Mouse (Mus musculus): ENCODE results near the gene Olfr1444. TPM values are rescaled to one million over a fixed set of nuclear protein-coding genes. Genes with fewer than 3 reads are reported as not detected.

Olfr1444 gene
- polyA plus RNA-seq (2014; fragmentation: Nextera tagmentation; extraction: Ambion mirVana), result not detected in 2 replicates

DNA sequence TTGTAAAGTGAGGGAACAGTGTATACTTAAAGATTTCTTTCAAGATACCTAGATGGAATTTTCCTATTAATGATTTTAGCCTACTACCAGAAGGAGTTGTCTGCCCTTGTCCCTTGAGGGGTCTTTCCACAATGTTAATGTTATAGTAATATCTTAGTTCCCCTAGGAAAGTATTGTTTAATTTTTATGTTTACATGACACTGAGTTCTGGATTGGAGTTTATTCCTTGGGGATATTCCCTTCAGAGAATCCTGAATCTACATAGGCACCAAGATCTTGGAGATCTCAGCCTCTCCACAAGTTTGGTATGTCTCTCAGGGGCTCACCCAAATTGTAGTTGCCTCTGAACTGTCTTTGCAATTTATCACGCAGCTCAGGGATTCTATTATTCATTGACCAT, at the start of gene Olfr1444:
Gene Olfr1444, plus strand, starts transcription at position 301 of the 400 bp plus-strand sequence.
- Histone ChIP-seq H3K27ac (replicated peaks in 1 of 2; ENCODE audit: control insufficient read depth in 1 of 2, insufficient read depth in 1 of 2, low read depth in 2 of 2, low read length in 2 of 2) (no peak within 1 kb of the TSS), H3K27me3 (ENCODE audit: control insufficient read depth, insufficient read depth, low read length) (no peaks in the 10 kb centered on the region), H3K4me2 (ENCODE audit: low read length) (no peak within 1 kb of the TSS), H3K4me3 (ENCODE audit: control insufficient read depth in 1 of 2, insufficient read depth in 1 of 2, low read depth in 1 of 2, low read length in 2 of 2) (no peak within 1 kb of the TSS), H3K9me3 (ENCODE audit: control insufficient read depth, low read length) (no peaks in the 10 kb centered on the region), H3K9ac (ENCODE audit: low read length) (no peak within 1 kb of the TSS), H3K4me1 (ENCODE audit: control insufficient read depth in 2 of 2, insufficient read depth in 2 of 2, low read length in 2 of 2) (no peaks in the 10 kb centered on the region), H3K36me3 (ENCODE audit: control insufficient read depth, insufficient read depth, low read length) (no peaks in the 10 kb centered on the region)
- ATAC-seq (ENCODE audit: insufficient number of reproducible peaks, insufficient read depth, low FRiP score, low read depth), result no peak
- WGBS, result 45% methylated on average over 1 of the region's 1 CpGs

DNA sequence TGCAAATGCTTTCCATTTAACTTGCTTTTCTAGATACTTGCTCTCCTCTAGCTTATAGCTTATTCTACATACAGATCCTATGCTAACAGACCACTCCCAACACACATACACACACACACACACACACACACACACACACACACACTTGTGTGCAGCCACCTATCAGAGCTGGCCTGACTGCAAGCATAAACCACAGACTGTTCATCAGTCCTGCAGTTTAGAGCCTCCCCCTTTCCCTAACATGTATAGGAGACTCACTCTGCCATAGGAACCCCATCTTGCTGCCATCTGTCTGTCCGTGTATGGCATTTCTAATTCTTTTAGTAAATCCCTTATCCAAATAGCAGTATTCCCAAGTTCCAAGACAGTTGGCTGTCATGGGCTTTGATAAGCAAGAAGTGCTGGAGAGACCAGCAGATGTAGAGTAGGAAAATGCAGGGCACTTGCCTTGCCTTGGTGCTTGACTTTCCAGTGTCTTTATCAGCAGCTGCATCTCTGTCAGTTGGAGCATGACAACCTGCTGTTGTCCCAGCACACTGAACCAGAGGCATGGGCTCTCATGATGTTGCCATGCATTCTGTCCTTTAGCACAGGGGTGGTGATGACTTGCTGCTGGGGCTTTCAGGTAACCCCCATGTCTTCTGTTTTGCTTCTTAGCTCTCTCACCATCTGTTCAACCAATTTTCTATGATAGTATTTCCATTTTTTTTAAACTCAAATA, 44.3 kb upstream of the Olfr1444 start:
- Histone ChIP-seq H3K36me3 (ENCODE audit: control insufficient read depth, insufficient read depth, low read length) (no peaks in the 10 kb centered on the region), H3K4me2 (ENCODE audit: low read length) (no peak overlapping the region), H3K27ac (replicated peaks in 1 of 2; ENCODE audit: control insufficient read depth in 1 of 2, insufficient read depth in 1 of 2, low read depth in 2 of 2, low read length in 2 of 2) (no peak overlapping the region), H3K27me3 (ENCODE audit: control insufficient read depth, insufficient read depth, low read length) (no peaks in the 10 kb centered on the region), H3K9ac (ENCODE audit: low read length) (no peak overlapping the region), H3K4me1 (ENCODE audit: control insufficient read depth in 2 of 2, insufficient read depth in 2 of 2, low read length in 2 of 2) (no peaks in the 10 kb centered on the region), H3K9me3 (ENCODE audit: control insufficient read depth, low read length) (no peaks in the 10 kb centered on the region), H3K4me3 (ENCODE audit: control insufficient read depth in 1 of 2, insufficient read depth in 1 of 2, low read depth in 1 of 2, low read length in 2 of 2) (no peak overlapping the region)
- 38% methylated on average over 1 of the region's 1 CpGs for WGBS
- ATAC-seq (ENCODE audit: insufficient number of reproducible peaks, insufficient read depth, low FRiP score, low read depth), result no peak

DNA sequence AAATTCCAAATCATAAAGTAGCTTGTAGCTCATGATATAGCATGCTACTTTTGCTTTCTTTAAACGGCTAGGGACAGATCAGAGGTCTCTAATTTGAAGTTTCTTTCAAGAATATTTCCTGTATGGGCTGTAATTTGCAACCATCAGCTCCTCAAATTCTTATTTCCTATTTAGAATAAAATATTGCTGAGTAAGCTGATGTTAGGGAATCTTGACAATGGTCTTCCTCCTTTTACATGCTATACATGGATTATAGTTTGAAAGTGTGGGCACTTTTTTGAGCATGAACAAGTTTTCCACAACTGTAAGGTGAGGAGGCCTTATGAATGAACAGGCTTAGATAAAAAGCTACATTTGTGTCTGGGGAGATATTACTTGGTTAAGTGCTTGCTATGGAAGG, 43.2 kb upstream of the Olfr1444 start:
- H3K27ac ChIP-seq (replicated peaks in 1 of 2; ENCODE audit: control insufficient read depth in 1 of 2, insufficient read depth in 1 of 2, low read depth in 2 of 2, low read length in 2 of 2), result no peak overlapping the region
- no peak for ATAC-seq (ENCODE audit: insufficient number of reproducible peaks, insufficient read depth, low FRiP score, low read depth)
- H3K4me1 ChIP-seq (ENCODE audit: control insufficient read depth in 2 of 2, insufficient read depth in 2 of 2, low read length in 2 of 2), result no peaks in the 10 kb centered on the region
- no peaks in the 10 kb centered on the region for H3K36me3 ChIP-seq (ENCODE audit: control insufficient read depth, insufficient read depth, low read length)
- H3K9me3 ChIP-seq (ENCODE audit: control insufficient read depth, low read length), result no peaks in the 10 kb centered on the region
- no peak overlapping the region for H3K4me2 ChIP-seq (ENCODE audit: low read length)
- H3K4me3 ChIP-seq (ENCODE audit: control insufficient read depth in 1 of 2, insufficient read depth in 1 of 2, low read depth in 1 of 2, low read length in 2 of 2), result no peak overlapping the region
- H3K27me3 ChIP-seq (ENCODE audit: control insufficient read depth, insufficient read depth, low read length), result no peaks in the 10 kb centered on the region
- 58% methylated on average over 1 of the region's 1 CpGs for WGBS
- H3K9ac ChIP-seq (ENCODE audit: low read length), result no peak overlapping the region

DNA sequence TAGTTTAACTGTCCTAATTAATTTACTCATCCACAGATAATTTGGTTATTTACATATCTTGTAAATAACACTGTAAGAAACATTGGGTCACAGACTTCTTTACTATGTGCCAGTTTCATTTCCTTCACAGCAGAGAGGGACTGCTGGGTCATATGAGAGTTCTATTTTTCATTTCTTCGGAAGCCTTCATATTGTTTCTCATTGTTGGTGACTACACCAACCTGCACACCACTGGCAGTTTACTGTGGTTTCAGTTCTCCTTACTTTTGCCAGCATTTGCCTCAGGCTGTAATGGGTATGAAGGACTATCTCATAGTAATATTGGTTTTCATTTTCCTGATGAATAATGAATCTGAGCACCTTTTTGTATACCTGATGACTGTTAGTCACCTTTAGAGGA, 38.6 kb upstream of the Olfr1444 start:
- Histone ChIP-seq H3K9me3 (ENCODE audit: control insufficient read depth, low read length) (no peaks in the 10 kb centered on the region), H3K27ac (replicated peaks in 1 of 2; ENCODE audit: control insufficient read depth in 1 of 2, insufficient read depth in 1 of 2, low read depth in 2 of 2, low read length in 2 of 2) (no peak overlapping the region), H3K4me3 (ENCODE audit: control insufficient read depth in 1 of 2, insufficient read depth in 1 of 2, low read depth in 1 of 2, low read length in 2 of 2) (no peak overlapping the region), H3K9ac (ENCODE audit: low read length) (no peak overlapping the region), H3K27me3 (ENCODE audit: control insufficient read depth, insufficient read depth, low read length) (no peaks in the 10 kb centered on the region), H3K36me3 (ENCODE audit: control insufficient read depth, insufficient read depth, low read length) (no peaks in the 10 kb centered on the region), H3K4me2 (ENCODE audit: low read length) (no peak overlapping the region), H3K4me1 (ENCODE audit: control insufficient read depth in 2 of 2, insufficient read depth in 2 of 2, low read length in 2 of 2) (no peaks in the 10 kb centered on the region)
- ATAC-seq (ENCODE audit: insufficient number of reproducible peaks, insufficient read depth, low FRiP score, low read depth), result no peak
- 86% methylated on average over 1 of the region's 1 CpGs for WGBS

DNA sequence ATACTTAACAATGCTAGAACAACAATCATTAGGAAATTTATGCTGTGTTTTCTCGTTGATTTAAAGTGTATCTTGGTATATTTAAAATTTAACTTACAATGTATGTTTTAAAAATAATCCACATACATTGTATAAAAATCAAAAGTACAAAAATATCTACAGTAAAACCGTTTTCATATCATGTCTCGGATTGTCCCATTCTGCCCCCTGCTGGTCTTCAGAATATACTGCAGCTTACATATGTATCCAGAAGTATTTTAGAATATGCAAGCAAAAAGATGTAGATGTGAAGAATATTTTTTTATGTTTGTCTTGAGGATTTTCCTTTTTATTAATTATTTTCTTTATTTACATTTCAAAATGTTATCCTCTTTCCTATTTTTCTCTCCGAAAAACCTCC, 36.7 kb upstream of the Olfr1444 start:
- H3K9me3 ChIP-seq (ENCODE audit: control insufficient read depth, low read length), result no peaks in the 10 kb centered on the region
- no peak overlapping the region for H3K4me3 ChIP-seq (ENCODE audit: control insufficient read depth in 1 of 2, insufficient read depth in 1 of 2, low read depth in 1 of 2, low read length in 2 of 2)
- H3K27ac ChIP-seq (replicated peaks in 1 of 2; ENCODE audit: control insufficient read depth in 1 of 2, insufficient read depth in 1 of 2, low read depth in 2 of 2, low read length in 2 of 2), result no peak overlapping the region
- no peaks in the 10 kb centered on the region for H3K36me3 ChIP-seq (ENCODE audit: control insufficient read depth, insufficient read depth, low read length)
- no peak overlapping the region for H3K4me2 ChIP-seq (ENCODE audit: low read length)
- 25% methylated on average over 4 of the region's 4 CpGs for WGBS
- no peaks in the 10 kb centered on the region for H3K4me1 ChIP-seq (ENCODE audit: control insufficient read depth in 2 of 2, insufficient read depth in 2 of 2, low read length in 2 of 2)
- H3K9ac ChIP-seq (ENCODE audit: low read length), result no peak overlapping the region
- no peak for ATAC-seq (ENCODE audit: insufficient number of reproducible peaks, insufficient read depth, low FRiP score, low read depth)
- H3K27me3 ChIP-seq (ENCODE audit: control insufficient read depth, insufficient read depth, low read length), result no peaks in the 10 kb centered on the region

DNA sequence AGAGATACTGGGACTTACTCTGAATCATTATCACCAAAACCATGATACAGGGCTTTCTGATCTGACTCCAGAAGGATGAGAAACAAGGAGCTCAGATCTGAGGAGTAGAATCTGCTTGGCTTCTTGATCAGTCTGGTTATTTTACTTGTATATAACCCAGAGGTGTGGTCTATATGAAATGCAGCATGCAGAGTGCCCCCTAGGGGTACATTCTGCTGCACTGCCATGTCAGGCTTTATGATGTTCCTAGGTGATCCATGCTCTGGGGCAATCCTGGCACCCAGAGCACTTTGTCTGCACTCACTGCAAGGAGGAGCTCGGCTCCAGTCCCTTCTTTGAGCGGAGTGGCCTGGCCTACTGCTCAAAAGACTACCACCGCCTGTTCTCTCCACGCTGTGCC, 32.5 kb upstream of the Olfr1444 start:
- Histone ChIP-seq H3K36me3 (ENCODE audit: control insufficient read depth, insufficient read depth, low read length) (no peaks in the 10 kb centered on the region), H3K4me2 (ENCODE audit: low read length) (no peak overlapping the region), H3K4me3 (ENCODE audit: control insufficient read depth in 1 of 2, insufficient read depth in 1 of 2, low read depth in 1 of 2, low read length in 2 of 2) (no peak overlapping the region), H3K27me3 (ENCODE audit: control insufficient read depth, insufficient read depth, low read length) (no peaks in the 10 kb centered on the region), H3K27ac (replicated peaks in 1 of 2; ENCODE audit: control insufficient read depth in 1 of 2, insufficient read depth in 1 of 2, low read depth in 2 of 2, low read length in 2 of 2) (no peak overlapping the region), H3K9me3 (ENCODE audit: control insufficient read depth, low read length) (no peaks in the 10 kb centered on the region), H3K9ac (ENCODE audit: low read length) (no peak overlapping the region), H3K4me1 (ENCODE audit: control insufficient read depth in 2 of 2, insufficient read depth in 2 of 2, low read length in 2 of 2) (no peaks in the 10 kb centered on the region)
- ATAC-seq (ENCODE audit: insufficient number of reproducible peaks, insufficient read depth, low FRiP score, low read depth), result no peak
- 75% methylated on average over 4 of the region's 4 CpGs for WGBS

DNA sequence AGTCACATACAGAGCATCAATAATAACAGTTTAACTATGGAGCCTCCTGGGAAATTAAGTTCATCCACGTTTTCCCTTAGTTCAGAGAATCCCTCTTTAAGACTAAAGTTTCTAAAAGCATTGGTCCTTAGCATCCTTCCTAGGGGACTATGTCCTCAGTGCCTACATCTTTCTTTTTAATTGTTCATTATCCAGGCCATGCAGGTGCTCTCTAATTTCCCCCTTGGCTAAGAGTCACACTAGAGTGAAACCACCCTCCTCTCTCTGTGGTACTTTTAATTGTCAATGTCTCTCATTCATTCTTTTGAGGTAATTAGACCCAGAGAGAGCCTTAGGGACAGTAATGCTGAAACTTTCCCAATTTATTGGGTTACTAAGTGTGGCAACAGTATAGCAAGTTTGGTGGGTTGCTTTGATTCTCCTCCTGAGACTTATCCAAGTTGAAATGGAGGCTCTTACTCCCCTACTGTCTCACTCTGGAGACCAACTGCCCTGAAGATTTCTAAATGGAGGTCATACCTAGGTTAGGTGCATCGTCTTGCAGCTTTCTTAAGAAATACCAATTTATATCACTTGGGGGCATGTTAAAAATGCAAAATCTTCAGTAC, 26.2 kb upstream of the Olfr1444 start:
- ATAC-seq (ENCODE audit: insufficient number of reproducible peaks, insufficient read depth, low FRiP score, low read depth), result no peak
- H3K9ac ChIP-seq (ENCODE audit: low read length), result no peak overlapping the region
- no peak overlapping the region for H3K4me2 ChIP-seq (ENCODE audit: low read length)
- no peaks in the 10 kb centered on the region for H3K27me3 ChIP-seq (ENCODE audit: control insufficient read depth, insufficient read depth, low read length)
- no peaks in the 10 kb centered on the region for H3K9me3 ChIP-seq (ENCODE audit: control insufficient read depth, low read length)
- 65% methylated on average over 2 of the region's 2 CpGs for WGBS
- no peaks in the 10 kb centered on the region for H3K36me3 ChIP-seq (ENCODE audit: control insufficient read depth, insufficient read depth, low read length)
- H3K4me3 ChIP-seq (ENCODE audit: control insufficient read depth in 1 of 2, insufficient read depth in 1 of 2, low read depth in 1 of 2, low read length in 2 of 2), result no peak overlapping the region
- no peaks in the 10 kb centered on the region for H3K4me1 ChIP-seq (ENCODE audit: control insufficient read depth in 2 of 2, insufficient read depth in 2 of 2, low read length in 2 of 2)
- no peak overlapping the region for H3K27ac ChIP-seq (replicated peaks in 1 of 2; ENCODE audit: control insufficient read depth in 1 of 2, insufficient read depth in 1 of 2, low read depth in 2 of 2, low read length in 2 of 2)

DNA sequence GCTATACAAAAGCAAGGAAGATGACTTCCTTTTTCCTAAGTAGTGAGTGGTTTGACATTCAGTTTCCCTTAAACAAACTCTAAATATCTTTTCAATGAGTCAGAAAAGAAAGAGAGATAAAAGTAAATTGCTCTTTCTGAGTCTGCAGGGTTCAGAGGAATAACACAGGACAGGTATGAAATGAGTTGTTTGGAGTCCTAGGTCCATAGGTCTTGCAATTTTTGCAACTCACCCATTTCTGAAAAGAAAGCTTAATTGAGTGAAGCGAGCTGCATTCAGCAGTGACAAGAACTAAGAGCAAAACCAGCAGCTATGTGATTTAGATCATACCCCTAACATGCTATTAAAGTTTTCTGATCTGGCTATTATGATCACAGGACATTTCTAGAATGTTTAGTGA, 25.5 kb upstream of the Olfr1444 start:
- Histone ChIP-seq H3K27ac (replicated peaks in 1 of 2; ENCODE audit: control insufficient read depth in 1 of 2, insufficient read depth in 1 of 2, low read depth in 2 of 2, low read length in 2 of 2) (no peak overlapping the region), H3K27me3 (ENCODE audit: control insufficient read depth, insufficient read depth, low read length) (no peaks in the 10 kb centered on the region), H3K4me2 (ENCODE audit: low read length) (no peak overlapping the region), H3K9ac (ENCODE audit: low read length) (no peak overlapping the region), H3K4me3 (ENCODE audit: control insufficient read depth in 1 of 2, insufficient read depth in 1 of 2, low read depth in 1 of 2, low read length in 2 of 2) (no peak overlapping the region), H3K9me3 (ENCODE audit: control insufficient read depth, low read length) (no peaks in the 10 kb centered on the region), H3K4me1 (ENCODE audit: control insufficient read depth in 2 of 2, insufficient read depth in 2 of 2, low read length in 2 of 2) (no peaks in the 10 kb centered on the region), H3K36me3 (ENCODE audit: control insufficient read depth, insufficient read depth, low read length) (no peaks in the 10 kb centered on the region)
- no peak for ATAC-seq (ENCODE audit: insufficient number of reproducible peaks, insufficient read depth, low FRiP score, low read depth)
- WGBS, result 71% methylated on average over 1 of the region's 1 CpGs
